Mouse (Mus musculus) brown adipose tissue, adult 24 weeks (tissue): ENCODE results near the gene Muc3a. TPM values are rescaled to one million over a fixed set of nuclear protein-coding genes. Genes with fewer than 3 reads are reported as not detected.

Source experiments
- H3K27ac ChIP-seq: fragments of 200-500 bp; replicated peaks from 2 replicates; pipeline ENCODE4 v1.5.1; 2012; ENCODE audit warnings: low read depth, mild to moderate bottlenecking, low read length
- H3K4me1 ChIP-seq: fragments of 200-500 bp; 2 replicates; pipeline ENCODE4 v1.6.1; 2012; ENCODE audit warnings: low read length, mixed read lengths; ENCODE audit not compliant: control insufficient read depth, insufficient read depth, insufficient read length
- H3K4me3 ChIP-seq: fragments of 200-500 bp; 2 replicates; pipeline ENCODE4 v1.5.1; 2012; ENCODE audit warnings: low read depth, mild to moderate bottlenecking, low read length, moderate library complexity; ENCODE audit not compliant: insufficient read depth
- polyA plus RNA-seq: library from polyadenylated mRNA; stranded (reverse); fragments of >200 nt; gene quantifications from 2 replicates; pipeline ENCODE4 v1.2.4, GENCODE M21; 2012; ENCODE audit not compliant: missing spikeins, insufficient read depth, insufficient read length

Gene Muc3a
- polyA plus RNA-seq = not detected in 2 replicates

DNA sequence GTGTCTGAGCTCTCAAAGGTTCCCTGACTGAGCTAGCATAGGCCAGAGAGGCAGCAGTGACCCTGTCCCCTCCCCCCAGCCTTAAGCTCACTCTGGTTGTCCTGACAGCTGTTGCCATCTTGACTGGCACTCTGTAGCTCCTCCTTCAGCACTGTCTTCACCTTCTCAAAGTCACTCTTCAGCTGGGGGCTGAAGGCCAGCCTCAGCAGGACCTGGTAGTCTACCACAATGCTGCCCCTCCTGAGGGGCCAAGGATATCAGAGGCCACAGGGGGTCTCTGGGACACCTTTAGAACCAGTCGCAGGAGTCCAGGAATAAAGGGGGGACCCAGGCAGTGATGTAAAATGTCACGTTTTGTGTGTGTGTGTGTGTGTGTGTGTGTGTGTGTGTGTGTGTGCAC is at the start of gene Muc3a:
Gene Muc3a, minus strand, starts transcription at position 101 of the 400 bp plus-strand sequence.
- no peaks in the 10 kb centered on the region for H3K4me1 ChIP-seq

DNA sequence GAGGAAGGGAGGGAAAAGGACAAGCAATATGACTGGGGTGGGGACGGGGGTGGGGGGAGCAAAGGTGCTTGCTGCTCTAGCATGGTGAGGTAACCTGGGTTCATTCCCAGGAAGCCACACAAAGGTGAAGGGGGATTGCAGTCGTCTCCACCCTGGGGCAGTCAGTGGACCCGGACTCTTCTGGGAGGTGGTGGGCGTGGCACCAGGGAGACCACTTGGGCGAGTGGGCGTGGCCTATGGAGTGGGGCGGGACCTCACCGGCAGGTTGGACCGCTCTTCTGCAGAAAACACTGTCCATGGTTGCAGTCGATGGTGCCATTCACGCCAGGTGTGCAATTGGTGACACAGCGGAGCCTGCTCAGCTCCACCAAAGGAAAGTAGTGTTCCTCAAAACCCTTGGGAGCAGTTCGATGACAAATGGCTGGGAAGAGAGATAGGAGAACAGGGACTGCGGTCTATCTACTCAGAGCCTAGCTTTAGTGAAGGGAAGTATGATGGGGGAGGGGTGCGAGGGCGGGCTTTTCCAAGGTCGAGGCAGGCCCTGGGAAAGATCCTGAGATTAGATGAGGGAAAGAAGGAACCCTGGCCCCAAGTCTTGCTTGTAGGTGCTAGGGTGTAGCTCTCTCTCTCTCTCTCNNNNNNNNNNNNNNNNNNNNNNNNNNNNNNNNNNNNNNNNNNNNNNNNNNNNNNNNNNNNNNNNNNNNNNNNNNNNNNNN is 917 bp downstream of the Muc3a start:
- Histone ChIP-seq H3K4me3 (no peak overlapping the region), H3K4me1 (no peaks in the 10 kb centered on the region), H3K27ac (no peak overlapping the region)

More for the DNA sequence above, at the start of gene Muc3a:
- Histone ChIP-seq H3K27ac (no peak within 1 kb of the TSS), H3K4me3 (no peak within 1 kb of the TSS)

DNA sequence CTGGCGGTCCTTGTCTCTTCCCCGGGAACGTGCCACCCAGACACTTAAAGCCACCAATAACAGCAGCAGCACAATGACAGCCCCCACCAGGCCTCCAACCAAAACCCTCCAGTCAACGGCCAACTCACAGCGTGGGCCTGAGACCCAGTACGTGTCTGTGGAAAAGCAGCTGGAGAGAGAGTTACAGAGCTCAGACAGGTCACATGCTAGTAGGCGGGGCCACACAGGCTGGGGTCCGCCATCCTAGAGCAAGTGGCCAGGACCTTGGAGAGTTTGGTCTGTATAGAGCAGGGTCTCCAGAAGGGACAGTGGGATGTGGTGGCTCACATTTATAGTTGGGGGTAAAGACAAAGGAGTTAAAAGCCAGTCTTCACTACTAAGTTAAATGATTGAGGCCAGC is 1.5 kb downstream of the Muc3a start:
- no peaks in the 10 kb centered on the region for H3K4me1 ChIP-seq
- H3K27ac ChIP-seq = no peak overlapping the region
- H3K4me3 ChIP-seq = no peak overlapping the region

DNA sequence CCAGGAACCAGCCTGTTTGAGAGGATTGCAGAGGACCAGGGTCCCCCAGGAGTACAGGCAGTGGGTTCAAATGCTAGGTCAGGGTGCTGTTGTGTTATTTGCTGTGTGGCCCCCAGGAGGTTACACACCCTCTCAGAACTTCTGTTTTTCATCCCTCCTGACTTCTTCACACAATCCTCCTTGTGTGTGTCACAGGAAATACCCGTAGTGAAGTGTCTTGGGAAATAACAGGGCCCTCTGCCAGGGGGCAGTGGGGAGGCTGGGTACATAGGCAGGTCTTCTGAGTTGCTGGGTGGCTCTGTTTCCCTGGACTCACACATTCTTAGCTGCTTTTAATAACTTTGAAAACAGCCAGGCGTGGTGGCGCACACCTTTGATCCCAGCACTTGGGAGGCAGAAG is 6.9 kb downstream of the Muc3a start:
- H3K4me3 ChIP-seq = no peak overlapping the region
- no peak overlapping the region for H3K27ac ChIP-seq
- no peaks in the 10 kb centered on the region for H3K4me1 ChIP-seq

DNA sequence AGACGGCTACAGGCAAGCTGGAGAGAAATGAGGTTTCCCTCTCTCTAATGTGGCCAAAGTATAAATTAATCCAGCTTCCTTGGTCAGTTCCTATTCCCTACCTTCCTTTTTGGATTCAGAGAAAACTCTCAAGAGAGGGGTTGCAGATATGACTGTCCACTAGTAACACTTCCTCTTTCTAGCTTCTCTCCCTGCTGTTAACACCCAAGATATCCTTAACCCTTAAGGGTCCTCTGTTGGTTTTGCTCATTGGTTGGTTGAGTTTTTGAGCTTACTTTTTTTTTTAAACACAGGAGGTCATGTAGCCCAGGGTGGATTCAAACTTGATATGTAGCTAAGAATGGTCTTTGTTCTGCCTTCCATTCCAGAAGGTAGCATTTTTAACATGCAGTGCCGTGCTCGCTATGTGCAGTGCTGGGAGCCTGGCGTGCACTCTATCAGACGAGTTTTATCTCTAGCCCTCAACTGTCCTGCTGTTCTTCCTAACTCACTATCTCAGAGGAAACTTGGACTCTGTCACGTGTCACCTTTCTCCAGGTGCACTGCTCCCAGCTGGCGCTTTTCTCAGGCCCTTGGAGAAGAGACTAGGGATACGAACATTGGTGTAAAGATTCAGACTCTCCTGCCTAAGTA is 17.6 kb downstream of the Muc3a start:
- Histone ChIP-seq H3K27ac (no peak overlapping the region), H3K4me1 (no peaks in the 10 kb centered on the region), H3K4me3 (no peak overlapping the region)

DNA sequence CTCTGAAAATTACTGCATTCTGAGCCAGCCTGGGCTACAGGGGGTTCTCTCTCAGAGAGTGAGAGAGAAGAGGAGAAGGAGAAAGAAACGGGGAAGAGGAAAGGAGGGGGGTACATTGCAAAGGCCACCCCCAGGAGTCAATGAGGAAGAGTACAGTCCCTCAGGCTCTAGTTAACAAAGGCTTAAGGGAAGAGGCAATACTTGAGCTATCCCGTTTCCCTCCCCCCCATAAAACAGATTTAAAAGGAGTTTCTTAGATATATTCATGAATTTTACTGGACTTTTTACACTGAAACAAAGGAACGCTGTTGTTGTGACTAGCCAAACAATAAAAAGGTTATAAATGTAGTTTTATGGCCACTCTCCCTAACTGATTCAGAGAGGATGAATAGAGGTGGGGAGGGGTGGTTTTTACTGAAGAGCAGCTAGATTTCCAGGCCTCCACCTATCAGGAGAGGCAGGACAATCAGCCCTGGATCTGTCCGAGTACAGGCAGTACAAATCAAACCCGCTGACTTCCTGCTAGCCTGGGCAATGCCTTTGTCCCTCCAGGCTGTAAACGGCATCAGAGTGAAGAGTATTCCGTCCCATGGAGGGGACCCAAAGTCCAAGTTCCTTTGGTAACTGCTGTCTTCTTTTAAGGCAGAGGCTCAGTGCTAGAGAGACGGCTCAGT is 18.8 kb downstream of the Muc3a start:
- no peak overlapping the region for H3K27ac ChIP-seq
- no peak overlapping the region for H3K4me3 ChIP-seq
- H3K4me1 ChIP-seq = no peaks in the 10 kb centered on the region

DNA sequence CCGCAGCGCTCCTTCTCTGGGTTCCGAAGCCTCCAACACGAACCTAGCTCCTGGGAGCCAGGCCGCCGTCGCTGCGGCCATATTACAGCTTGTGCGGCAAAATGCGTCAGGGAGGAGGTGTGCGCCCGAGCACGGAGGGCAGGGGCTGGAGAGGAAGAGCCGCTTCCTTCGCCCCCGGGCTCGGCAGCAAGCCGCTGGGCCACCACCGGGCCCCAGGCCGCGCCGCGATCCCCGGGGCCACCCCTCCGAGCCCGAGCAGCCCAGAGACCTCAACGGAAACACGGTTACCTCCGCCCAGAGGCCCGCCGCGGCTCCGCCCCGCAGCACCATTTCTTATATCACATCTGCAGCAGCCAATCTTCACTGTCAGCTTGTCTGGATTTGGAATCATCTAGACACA is 22.9 kb downstream of the Muc3a start:
- Histone ChIP-seq H3K27ac (no peak overlapping the region), H3K4me1 (no peaks in the 10 kb centered on the region), H3K4me3 (peak overlapping the region; percentile 39)

DNA sequence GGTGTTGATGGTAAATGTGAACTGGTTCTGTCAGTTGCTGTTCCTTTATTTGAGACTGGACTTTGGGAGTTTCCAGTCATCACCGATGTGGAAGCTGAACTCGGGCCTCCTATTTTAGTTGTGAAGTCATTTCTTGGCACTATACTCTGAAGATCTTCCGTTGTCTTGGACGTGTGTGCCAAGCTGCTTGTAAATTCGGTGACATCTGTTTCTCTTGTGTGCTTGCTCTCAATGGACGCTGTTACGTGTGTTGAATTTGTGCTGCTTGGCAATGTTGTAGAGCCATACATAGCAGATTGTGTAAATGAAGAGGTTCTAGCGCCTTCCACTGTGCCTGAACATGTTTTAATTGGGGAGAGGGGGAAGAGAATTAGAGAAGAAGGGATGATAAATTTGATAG is 26.8 kb downstream of the Muc3a start:
- no peak overlapping the region for H3K4me3 ChIP-seq
- H3K27ac ChIP-seq = no peak overlapping the region
- H3K4me1 ChIP-seq = no peaks in the 10 kb centered on the region

DNA sequence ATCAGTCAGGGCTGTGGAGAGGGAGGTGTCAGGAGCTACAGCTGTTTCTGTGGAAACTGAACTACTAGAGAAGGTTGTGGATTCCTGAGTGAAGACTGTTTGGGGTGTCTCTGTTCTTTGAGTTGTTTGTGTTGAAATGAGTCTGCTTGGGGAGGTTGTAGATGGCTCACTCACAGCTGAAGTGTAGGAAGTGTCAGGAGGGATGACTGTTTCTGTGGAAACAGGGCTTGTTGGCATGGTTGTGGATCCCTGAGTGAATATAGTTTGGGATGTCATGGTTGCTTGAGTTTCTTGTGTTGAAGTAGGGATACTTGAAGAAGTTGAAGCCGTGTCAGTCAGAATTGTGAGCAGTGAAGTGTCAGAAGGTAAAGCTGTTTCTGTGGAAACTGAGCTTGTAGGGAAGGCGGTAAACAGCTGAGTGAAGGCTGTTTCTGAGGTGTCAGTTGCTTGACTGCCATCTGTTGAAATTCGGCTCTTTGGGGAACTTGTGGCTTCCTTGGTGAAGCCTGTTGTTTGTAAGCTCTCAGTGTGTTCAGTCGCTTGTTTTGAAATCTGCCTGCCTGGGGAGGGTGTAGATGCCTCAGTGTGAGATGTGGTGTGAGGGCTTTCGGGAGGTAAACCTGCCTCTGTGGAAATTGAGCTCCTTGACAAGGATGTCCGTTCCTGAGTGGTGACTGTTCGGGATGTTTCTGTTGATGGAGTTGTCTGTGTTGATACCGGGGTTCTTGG is 32.4 kb downstream of the Muc3a start:
- Histone ChIP-seq H3K4me3 (no peak overlapping the region), H3K27ac (no peak overlapping the region), H3K4me1 (no peaks in the 10 kb centered on the region)

DNA sequence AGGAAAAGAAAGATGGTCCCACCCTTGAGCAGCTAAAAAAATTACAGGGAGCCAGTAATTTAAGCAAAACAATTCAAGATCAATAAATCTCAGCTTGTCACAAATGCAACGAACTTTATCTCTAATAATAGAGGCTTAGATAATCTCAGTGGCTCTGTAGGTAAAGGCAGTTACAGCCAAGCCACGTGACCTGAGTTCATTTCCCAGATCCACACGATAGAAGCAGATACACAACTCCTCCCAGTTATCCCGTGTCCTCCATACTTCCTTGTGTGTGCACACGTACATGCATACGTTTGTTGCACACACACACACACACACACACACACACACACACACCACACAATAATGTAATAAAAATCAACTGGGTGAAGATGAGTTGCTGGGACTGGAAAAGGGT is 38.2 kb downstream of the Muc3a start:
- no peak overlapping the region for H3K27ac ChIP-seq
- no peaks in the 10 kb centered on the region for H3K4me1 ChIP-seq
- no peak overlapping the region for H3K4me3 ChIP-seq

DNA sequence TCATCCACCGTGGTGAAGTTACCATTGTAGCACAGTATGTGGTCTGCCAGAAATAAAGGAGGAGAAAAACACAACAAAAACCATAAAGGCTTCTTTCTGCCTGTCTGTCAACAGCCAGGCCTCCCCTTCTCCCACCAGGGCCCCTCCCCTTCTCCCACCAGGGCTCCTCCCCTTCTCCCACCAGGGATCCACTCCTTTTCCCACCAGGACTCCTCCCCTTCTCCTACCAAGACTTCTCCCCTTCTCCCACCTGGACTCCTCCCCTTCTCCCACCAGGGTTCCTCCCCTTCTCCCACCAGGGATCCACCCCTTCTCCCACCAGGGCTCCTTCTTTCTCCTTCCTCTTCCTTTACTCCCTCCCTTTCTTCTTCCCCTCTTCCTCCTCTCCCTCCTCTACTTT is 39.6 kb downstream of the Muc3a start:
- no peak overlapping the region for H3K4me3 ChIP-seq
- H3K27ac ChIP-seq = no peak overlapping the region
- H3K4me1 ChIP-seq = no peaks in the 10 kb centered on the region

DNA sequence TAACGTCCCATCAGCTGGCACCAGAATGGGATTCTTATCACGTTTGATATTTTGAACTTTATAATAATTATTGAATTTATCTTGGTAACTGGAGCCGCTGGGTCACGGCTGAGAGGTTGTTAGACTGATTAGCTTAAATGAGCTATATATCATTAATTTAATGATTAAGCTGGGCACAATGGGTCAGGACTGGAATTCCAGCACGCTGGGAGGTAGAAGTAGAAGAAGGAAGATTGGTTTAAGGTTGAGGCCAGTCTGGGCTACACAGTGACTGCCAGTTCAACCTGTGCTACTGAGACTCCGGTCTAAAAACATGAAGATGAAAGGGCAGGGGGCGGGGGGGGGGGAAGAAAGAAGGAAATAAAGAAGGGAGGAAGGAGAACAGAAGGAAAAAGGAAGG is 40.7 kb downstream of the Muc3a start:
- no peak overlapping the region for H3K4me3 ChIP-seq
- no peak overlapping the region for H3K27ac ChIP-seq
- no peaks in the 10 kb centered on the region for H3K4me1 ChIP-seq

DNA sequence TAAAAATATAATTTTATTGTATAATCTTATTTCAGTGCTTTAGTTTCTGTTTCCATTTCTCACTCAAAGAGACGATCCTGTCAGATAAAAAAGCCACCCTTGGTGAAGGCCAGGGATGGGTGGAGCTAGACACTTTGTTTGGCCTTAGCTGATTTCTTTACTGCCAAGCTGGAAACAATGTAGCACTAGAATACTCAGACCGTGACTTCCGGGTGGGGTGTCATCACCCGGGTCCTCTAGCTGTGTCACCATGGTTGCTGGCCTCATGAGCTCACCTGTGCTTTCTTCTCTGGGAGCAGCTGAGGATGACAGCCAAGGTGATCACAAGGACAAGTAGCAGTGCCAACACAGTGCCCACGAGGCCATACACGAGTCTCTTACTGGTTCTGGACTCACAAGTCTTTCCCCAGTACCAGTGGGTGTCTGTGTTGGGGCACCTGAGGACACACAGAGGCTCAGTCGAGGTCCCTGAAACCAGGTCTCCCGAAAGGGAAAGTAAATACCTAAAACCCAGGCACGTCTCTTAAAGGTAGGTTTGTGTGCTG is 41.3 kb downstream of the Muc3a start:
- Histone ChIP-seq H3K27ac (no peak overlapping the region), H3K4me3 (no peak overlapping the region), H3K4me1 (no peaks in the 10 kb centered on the region)

DNA sequence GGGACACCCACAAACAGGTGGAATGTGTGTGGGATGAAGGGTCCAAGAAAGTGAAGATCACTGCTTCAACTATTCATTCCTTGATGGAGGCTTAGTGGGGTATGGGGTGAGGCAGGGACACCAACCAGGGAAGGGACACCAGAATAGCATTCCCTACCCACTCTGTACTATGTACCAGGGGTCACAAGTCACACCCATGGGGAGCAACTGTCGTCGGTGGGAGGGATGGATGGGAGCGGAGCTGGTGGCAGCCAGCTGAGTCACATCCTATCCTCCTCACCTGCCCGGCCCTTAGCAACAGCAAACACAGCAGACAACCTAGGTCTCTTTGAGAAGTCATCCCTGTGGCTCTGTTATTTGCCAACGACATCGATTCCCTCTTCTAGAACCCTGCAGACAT is 44.6 kb downstream of the Muc3a start:
- H3K4me3 ChIP-seq = no peak overlapping the region
- H3K4me1 ChIP-seq = no peaks in the 10 kb centered on the region
- no peak overlapping the region for H3K27ac ChIP-seq

DNA sequence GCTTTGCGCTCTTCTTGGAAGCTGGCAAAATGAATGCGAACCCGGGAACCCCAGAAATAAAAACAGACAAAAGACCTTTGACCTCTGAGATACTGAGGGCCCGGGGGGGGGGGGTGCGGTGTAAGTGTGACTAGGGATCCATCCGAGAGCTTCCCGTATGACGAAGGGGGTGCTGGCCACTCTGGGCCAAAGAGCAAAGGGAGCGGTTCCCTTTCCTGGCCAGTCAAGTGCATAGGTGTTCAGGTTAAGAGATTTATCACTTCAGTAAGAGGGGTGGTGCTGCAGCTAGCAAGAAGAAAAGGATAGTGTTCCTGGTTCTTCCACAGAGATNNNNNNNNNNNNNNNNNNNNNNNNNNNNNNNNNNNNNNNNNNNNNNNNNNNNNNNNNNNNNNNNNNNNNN is 46.2 kb downstream of the Muc3a start:
- Histone ChIP-seq H3K4me3 (no peak overlapping the region), H3K27ac (no peak overlapping the region), H3K4me1 (no peaks in the 10 kb centered on the region)
